Mouse (Mus musculus) limb, embryonic 12.5 days (tissue): ENCODE measurements at regions not wholly inside any gene's neighbourhood (a gene's known extent, or its start where the extent isn't known, plus 50 kb on each side); places are given as distances from the start of the nearest gene placed in this dataset.

Source experiments
- ATAC-seq: fragments of 200-750 bp; cut with Nextera tagmentation; 2 replicates; pipeline ENCODE4 v1.8.0; 2017; ENCODE audit warnings: low read depth, moderate TSS enrichment; ENCODE audit not compliant: insufficient number of reproducible peaks, insufficient read depth, low FRiP score, low TSS enrichment
- H3K27ac ChIP-seq: fragments of 300-500 bp; sonication (generic); 2 replicates; pipeline ENCODE4 v1.5.1; 2016; ENCODE audit warnings: mild to moderate bottlenecking, moderate library complexity
- H3K27me3 ChIP-seq: fragments of 300-500 bp; sonication (generic); 2 replicates; pipeline ENCODE4 v1.6.1; 2016; ENCODE audit warnings: mild to moderate bottlenecking, moderate library complexity
- H3K36me3 ChIP-seq: fragments of 300-500 bp; sonication (generic); 2 replicates; pipeline ENCODE4 v1.6.1; 2016; ENCODE audit warnings: mild to moderate bottlenecking, moderate library complexity
- H3K4me1 ChIP-seq: fragments of 300-500 bp; sonication (generic); replicated peaks from 2 replicates; pipeline ENCODE4 v1.6.1; 2016
- H3K4me2 ChIP-seq: fragments of 300-500 bp; sonication (generic); 2 replicates; pipeline ENCODE4 v1.6.1; 2016; ENCODE audit warnings: mild to moderate bottlenecking, moderate library complexity
- H3K4me3 ChIP-seq: fragments of 300-500 bp; sonication (generic); replicated peaks from 2 replicates; pipeline ENCODE4 v1.5.1; 2016; ENCODE audit warnings: mild to moderate bottlenecking
- H3K9ac ChIP-seq: fragments of 300-500 bp; sonication (generic); replicated peaks from 2 replicates; pipeline ENCODE4 v1.6.1; 2016; ENCODE audit warnings: mild to moderate bottlenecking, moderate library complexity
- H3K9me3 ChIP-seq: fragments of 300-500 bp; sonication (generic); 2 replicates; pipeline ENCODE4 v1.6.1; 2016; ENCODE audit warnings: mild to moderate bottlenecking, moderate library complexity
- WGBS: fragments of 180-500 bp; shearing (Covaris S2); methylation state at CpG from one replicate; pipeline ENCODE4 v1.1.7; 2016; 5-methylcytosine and 5-hydroxymethylcytosine counted together

DNA sequence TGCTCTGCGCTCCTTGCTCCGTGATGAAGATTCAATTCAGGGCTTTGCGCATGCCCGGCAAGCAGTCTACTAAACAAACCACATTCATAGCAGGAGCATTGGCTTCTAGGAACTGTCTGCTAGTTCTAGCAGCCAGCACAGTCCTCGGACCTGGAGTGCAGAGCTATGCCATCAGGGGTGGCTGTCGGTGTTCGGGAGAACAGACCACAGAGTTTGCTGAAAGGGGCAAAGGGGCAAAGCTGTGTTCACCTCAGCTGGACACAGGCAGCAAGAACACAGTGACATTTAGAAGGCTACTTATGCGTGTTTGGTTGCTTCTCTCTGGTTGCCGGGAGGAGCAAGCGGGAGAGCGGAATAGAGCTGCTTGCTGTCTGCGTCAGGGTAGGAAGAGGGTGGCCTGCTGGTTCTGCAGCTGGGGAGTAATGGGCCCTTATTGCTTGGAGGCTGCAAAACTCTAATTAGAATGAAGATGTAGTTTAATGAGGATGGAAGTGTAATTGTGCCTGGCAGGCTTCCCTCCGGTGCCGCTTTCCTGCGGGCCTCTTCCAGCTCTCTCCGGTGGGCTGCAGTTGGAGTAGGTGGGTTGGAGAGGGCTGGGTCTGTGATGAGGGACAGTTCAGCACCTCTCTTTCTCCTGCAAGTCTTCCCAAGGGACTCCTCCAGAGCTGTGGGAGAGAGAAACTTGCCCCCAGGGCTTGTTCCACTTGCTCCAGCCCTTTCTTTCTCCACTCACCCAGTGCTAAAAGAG is 52.5 kb upstream of the Adgre5 start:
- Histone ChIP-seq H3K9me3 (0 out of 2 replicates have a peak, but pooled peaks cover 6% of the 10 kb centered on the region), H3K36me3 (no peaks in the 10 kb centered on the region), H3K4me3 (no peak overlapping the region), H3K27ac (no peak overlapping the region), H3K9ac (no peak overlapping the region), H3K4me1 (no peaks in the 10 kb centered on the region), H3K27me3 (0 out of 2 replicates have a peak, but pooled peaks cover 4% of the 10 kb centered on the region), H3K4me2 (no peak overlapping the region)
- ATAC-seq: no peak
- 60% methylated on average over 16 of the region's 16 CpGs for WGBS
